Mouse (Mus musculus): Measurements from ENCODE around the gene Gm20388. TPM values are rescaled to one million over a fixed set of nuclear protein-coding genes. Genes with fewer than 3 reads are reported as not detected.

The Gm20388 gene
- polyA plus RNA-seq, 1 experiment from 2014 or later, result 7.4 TPM

DNA sequence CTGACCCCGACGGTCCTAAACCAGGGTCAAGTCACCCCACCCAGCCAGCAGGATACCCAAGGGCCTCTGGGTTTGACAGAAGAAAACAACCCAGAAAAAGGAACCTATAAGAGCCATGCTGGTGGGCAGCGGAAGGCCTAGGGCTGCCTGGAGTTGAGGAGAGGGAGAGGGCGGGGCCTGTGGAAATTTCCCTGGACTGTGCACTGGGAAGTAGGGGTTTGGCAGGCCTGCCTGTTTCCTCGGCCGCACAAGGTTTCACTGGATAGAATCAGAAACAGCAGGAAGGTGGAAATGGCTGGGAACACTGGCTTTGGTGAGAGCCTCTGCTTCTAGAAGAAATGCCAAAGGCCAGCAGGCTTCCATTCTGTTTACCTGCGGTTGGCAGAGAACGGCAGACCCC, 162.2 kb downstream of the Gm20388 start:
- no peak overlapping the region for H3K9ac ChIP-seq
- peaks cover 40% of the 10 kb centered on the region for H3K4me1 ChIP-seq
- ATAC-seq (replicated peaks; ENCODE audit: low FRiP score), result no peak
- H3K4me2 ChIP-seq, result no peak overlapping the region
- H3K36me3 ChIP-seq, result no peaks in the 10 kb centered on the region
- H3K4me3 ChIP-seq (replicated peaks), result no peak overlapping the region
- WGBS, result 64% methylated on average over 8 of the region's 8 CpGs
- no peaks in the 10 kb centered on the region for H3K9me3 ChIP-seq (replicated peaks)
- H3K27me3 ChIP-seq, result 0 out of 2 replicates have a peak, but pooled peaks cover 10% of the 10 kb centered on the region
- peak overlapping the region; percentile 76 for H3K27ac ChIP-seq

DNA sequence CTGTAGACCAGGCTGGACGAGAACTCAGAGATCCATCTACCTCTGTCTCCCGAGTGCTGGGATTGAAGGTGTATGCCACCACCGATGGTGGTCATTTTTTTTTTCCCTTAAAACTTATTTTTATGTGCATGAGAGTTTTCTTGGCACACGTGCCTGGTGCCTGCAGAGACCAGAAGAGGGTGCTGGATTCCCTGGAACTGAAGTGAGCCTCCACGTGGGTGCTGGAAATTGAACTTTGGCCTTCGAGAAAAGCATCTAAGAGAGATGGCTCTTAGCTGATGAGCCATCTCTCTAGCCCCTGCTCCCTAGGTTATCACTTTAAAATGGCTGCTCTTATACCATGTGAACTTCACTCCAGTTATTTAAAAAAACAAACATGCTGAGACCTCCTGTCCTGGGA, 163.9 kb downstream of the Gm20388 start:
- WGBS, result 73% methylated on average over 6 of the region's 6 CpGs

DNA sequence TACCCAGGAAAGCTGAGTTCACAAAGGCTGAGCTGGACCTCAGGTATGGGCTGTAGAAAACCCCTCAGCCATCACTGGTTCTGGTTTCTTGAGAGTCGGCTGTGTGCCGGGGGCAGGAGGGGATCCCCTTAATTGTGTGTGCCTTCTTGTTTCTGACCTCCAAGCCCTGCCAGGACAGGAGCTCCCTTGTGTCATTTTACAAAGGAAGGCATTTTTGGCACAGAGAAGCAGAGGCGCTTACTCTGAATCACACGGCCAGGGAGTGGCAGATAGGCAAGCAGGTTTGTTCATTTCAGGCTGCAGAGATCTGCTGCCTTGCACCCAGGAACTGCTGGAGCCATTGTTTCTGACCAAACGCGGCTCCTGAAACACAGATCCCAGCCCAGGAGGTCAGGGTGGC, 164.7 kb downstream of the Gm20388 start:
- ATAC-seq (replicated peaks; ENCODE audit: low FRiP score), result no peak
- WGBS, result 54% methylated on average over 6 of the region's 6 CpGs
- Histone ChIP-seq H3K27ac (no peak overlapping the region), H3K4me1 (peaks cover 32% of the 10 kb centered on the region), H3K4me2 (no peak overlapping the region), H3K27me3 (0 out of 2 replicates have a peak, but pooled peaks cover 10% of the 10 kb centered on the region), H3K9ac (no peak overlapping the region), H3K9me3 (replicated peaks) (no peaks in the 10 kb centered on the region), H3K4me3 (replicated peaks) (no peak overlapping the region), H3K36me3 (peaks cover 1% of the 10 kb centered on the region; the same call in 1 of the 2 replicates)

More for the DNA sequence above, 163.9 kb downstream of the Gm20388 start:
- Histone ChIP-seq H3K4me2 (no peak overlapping the region), H3K27me3 (0 out of 2 replicates have a peak, but pooled peaks cover 10% of the 10 kb centered on the region), H3K9ac (no peak overlapping the region), H3K9me3 (replicated peaks) (no peaks in the 10 kb centered on the region), H3K4me1 (peaks cover 32% of the 10 kb centered on the region), H3K27ac (no peak overlapping the region), H3K4me3 (replicated peaks) (no peak overlapping the region), H3K36me3 (no peaks in the 10 kb centered on the region)
- ATAC-seq (replicated peaks; ENCODE audit: low FRiP score), result no peak

- Histone ChIP-seq H3K36me3 (peaks cover 29% of the 10 kb centered on the region), H3K9me3 (replicated peaks) (no peaks in the 10 kb centered on the region), H3K4me1 (peaks cover 17% of the 10 kb centered on the region), H3K4me3 (replicated peaks) (no peak overlapping the region), H3K9ac (no peak overlapping the region), H3K4me2 (no peak overlapping the region), H3K27ac (no peak overlapping the region), H3K27me3 (0 out of 2 replicates have a peak, but pooled peaks cover 10% of the 10 kb centered on the region)
- ATAC-seq (replicated peaks; ENCODE audit: low FRiP score), result no peak; the same call in 1 of the 2 replicates
- 14% methylated on average over 10 of the region's 10 CpGs for WGBS
These were observed 167.4 kb downstream of the Gm20388 start for GRCm38 (mm10) chr8:120078080-120078479.

DNA sequence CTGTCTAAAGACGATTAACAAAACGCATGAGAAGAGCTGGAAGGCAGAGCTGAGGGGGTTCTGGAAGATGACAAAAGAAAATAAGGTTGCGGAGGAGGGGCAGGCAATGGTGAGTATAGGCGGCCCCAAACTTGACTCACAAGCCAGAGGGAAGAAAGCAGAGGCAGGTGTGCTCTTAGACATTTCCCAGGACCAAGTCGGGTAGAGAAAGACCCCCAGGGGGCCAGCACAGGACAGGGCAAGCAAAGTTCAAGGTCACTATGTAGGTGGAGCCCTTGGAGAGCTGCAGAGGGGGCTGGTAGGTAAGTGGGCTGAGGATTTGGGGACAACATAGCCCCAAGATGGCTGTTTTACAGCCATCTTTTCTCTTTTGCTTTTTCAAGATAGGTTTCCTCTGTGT, 168.7 kb downstream of the Gm20388 start:
- 59% methylated on average over 5 of the region's 5 CpGs for WGBS
- ATAC-seq (replicated peaks; ENCODE audit: low FRiP score), result no peak

DNA sequence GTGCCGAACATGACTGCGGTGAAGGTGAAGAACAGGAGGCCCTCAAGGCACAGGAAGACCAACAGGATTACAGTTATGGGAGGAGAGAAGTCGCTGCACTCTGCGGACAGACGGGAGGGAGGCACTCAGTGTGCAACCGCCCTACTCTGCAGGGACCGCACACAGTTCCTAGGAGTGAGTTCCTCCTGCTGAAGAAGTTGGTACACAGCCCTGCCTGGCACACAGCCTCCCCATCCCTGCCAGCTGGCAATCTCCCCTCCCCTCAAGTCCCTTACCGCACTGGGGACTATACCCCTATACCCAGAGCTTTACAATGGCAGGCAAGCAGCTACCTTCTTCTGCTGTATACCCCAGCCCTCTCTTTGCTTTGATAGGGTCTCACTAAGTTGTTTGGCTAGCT, 172.6 kb downstream of the Gm20388 start:
- peaks cover 75% of the 10 kb centered on the region for H3K36me3 ChIP-seq
- WGBS, result 91% methylated on average over 8 of the region's 8 CpGs
- no peak for ATAC-seq (replicated peaks; ENCODE audit: low FRiP score)

More for the DNA sequence above, 168.7 kb downstream of the Gm20388 start:
- Histone ChIP-seq H3K4me2 (no peak overlapping the region), H3K27ac (no peak overlapping the region), H3K9ac (no peak overlapping the region), H3K4me3 (replicated peaks) (no peak overlapping the region), H3K27me3 (0 out of 2 replicates have a peak, but pooled peaks cover 7% of the 10 kb centered on the region), H3K9me3 (replicated peaks) (no peaks in the 10 kb centered on the region), H3K4me1 (peaks cover 12% of the 10 kb centered on the region; the same call in 1 of the 2 replicates), H3K36me3 (peaks cover 38% of the 10 kb centered on the region)

GRCm38 (mm10) chr8:120084783-120085182, 174.1 kb downstream of the Gm20388 start:
- no peaks in the 10 kb centered on the region for H3K27me3 ChIP-seq
- 89% methylated on average over 8 of the region's 8 CpGs for WGBS
- no peaks in the 10 kb centered on the region for H3K9me3 ChIP-seq (replicated peaks)
- H3K36me3 ChIP-seq, result peaks cover 82% of the 10 kb centered on the region
- ATAC-seq (replicated peaks; ENCODE audit: low FRiP score), result no peak
- H3K27ac ChIP-seq, result no peak overlapping the region
- H3K4me3 ChIP-seq (replicated peaks), result no peak overlapping the region
- no peaks in the 10 kb centered on the region for H3K4me1 ChIP-seq
- H3K4me2 ChIP-seq, result no peak overlapping the region
- no peak overlapping the region for H3K9ac ChIP-seq

More for the DNA sequence above, 172.6 kb downstream of the Gm20388 start:
- Histone ChIP-seq H3K27me3 (no peaks in the 10 kb centered on the region), H3K9me3 (replicated peaks) (no peaks in the 10 kb centered on the region), H3K4me2 (no peak overlapping the region), H3K4me1 (no peaks in the 10 kb centered on the region), H3K27ac (no peak overlapping the region), H3K4me3 (replicated peaks) (no peak overlapping the region), H3K9ac (no peak overlapping the region)

DNA sequence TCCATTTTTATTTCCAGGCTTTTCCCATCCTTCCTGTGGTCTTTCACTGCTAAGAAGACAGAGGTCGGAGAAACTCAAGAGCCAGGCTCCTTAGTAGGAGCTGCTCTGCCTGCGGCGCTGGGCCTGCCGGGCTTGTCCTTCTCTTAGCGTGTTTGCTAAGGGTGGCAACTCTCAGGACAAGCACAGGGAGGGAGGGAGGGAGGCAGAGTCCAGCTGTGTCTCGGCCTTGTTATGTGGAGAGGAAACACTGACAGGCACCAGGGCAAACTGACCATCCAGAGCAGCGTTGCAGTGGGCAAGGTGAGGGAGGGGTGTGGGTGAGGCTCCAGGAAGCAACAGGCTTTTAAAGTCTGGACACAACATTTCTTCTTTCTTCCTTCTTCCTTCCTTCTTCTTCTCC, 178.9 kb downstream of the Gm20388 start:
- ATAC-seq (replicated peaks; ENCODE audit: low FRiP score), result no peak
- Histone ChIP-seq H3K4me1 (no peaks in the 10 kb centered on the region), H3K27ac (no peak overlapping the region), H3K36me3 (peaks cover 79% of the 10 kb centered on the region), H3K27me3 (no peaks in the 10 kb centered on the region), H3K4me3 (replicated peaks) (no peak overlapping the region), H3K9ac (no peak overlapping the region), H3K9me3 (replicated peaks) (no peaks in the 10 kb centered on the region), H3K4me2 (no peak overlapping the region)
- 75% methylated on average over 7 of the region's 7 CpGs for WGBS

DNA sequence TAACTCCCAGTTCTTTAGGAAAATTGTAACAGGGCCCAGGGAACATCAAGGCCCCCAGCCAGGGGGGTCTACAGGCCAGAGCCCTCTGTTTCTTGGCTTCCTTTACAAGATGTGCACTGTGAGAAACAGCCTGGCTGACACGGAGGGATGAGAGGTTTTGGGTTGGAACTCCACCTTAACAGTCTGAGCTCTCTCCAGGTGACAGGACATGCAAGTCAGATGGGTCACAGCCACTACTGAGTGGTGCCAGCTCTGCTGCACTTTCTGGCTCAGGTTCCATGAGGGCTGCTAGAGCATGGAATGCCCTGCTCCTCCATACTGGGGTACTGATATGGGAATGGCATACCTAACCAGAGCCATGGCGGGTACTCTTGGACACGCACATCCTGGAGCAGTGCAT, 180.4 kb downstream of the Gm20388 start:
- H3K27me3 ChIP-seq, result no peaks in the 10 kb centered on the region
- no peak overlapping the region for H3K27ac ChIP-seq
- H3K36me3 ChIP-seq, result peaks cover 64% of the 10 kb centered on the region
- H3K9ac ChIP-seq, result no peak overlapping the region
- H3K4me1 ChIP-seq, result no peaks in the 10 kb centered on the region
- 94% methylated on average over 3 of the region's 3 CpGs for WGBS
- no peak for ATAC-seq (replicated peaks; ENCODE audit: low FRiP score)
- H3K9me3 ChIP-seq (replicated peaks), result no peaks in the 10 kb centered on the region
- H3K4me2 ChIP-seq, result no peak overlapping the region
- H3K4me3 ChIP-seq (replicated peaks), result no peak overlapping the region

DNA sequence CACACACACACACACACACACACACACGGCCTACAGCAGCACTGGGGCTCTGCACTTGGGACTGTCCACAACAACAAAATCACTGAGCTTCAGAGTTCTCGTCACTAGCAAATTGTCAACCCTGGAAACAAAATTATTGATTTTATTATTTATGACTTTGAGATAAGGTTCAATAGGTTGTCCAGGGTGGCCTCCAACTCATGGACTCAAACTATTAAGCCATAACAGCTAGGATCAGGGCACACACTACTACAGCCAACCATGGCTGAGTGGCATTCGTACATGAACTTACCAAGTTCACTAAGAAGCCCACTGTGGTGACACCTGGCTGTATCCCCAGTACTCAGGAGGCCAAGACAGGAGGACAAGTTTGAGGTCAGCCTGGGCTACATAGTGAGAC, 182.5 kb downstream of the Gm20388 start:
- Histone ChIP-seq H3K4me2 (no peak overlapping the region), H3K27ac (no peak overlapping the region), H3K27me3 (no peaks in the 10 kb centered on the region), H3K9me3 (replicated peaks) (no peaks in the 10 kb centered on the region), H3K9ac (no peak overlapping the region), H3K4me3 (replicated peaks) (no peak overlapping the region), H3K4me1 (0 out of 2 replicates have a peak, but pooled peaks cover 3% of the 10 kb centered on the region), H3K36me3 (peaks cover 44% of the 10 kb centered on the region)
- ATAC-seq (replicated peaks; ENCODE audit: low FRiP score), result no peak
- WGBS, result 95% methylated on average over 3 of the region's 3 CpGs

DNA sequence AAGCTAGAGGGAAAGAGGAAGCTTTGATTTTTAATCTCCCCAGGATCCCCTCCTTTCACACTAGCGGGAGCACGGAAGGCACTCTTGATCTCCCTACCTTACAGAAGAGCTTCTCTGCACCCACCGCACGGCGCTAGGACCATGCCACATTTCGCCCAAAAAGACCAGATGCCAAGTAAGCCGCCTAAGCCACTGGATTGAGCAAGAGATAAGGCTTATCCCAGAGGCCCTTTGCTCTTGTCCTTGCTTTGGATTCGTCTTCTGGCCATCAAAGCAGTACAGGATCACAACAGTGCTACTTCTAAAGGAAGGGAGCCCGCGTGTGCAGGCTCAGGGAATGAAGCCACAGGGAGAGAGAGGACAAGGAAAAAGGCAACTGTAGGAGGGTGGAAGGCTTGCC, 184.2 kb downstream of the Gm20388 start:
- Histone ChIP-seq H3K9me3 (replicated peaks) (no peaks in the 10 kb centered on the region), H3K27ac (no peak overlapping the region), H3K9ac (no peak overlapping the region), H3K4me2 (no peak overlapping the region), H3K4me3 (replicated peaks) (no peak overlapping the region), H3K36me3 (peaks cover 37% of the 10 kb centered on the region), H3K27me3 (no peaks in the 10 kb centered on the region), H3K4me1 (peaks cover 8% of the 10 kb centered on the region)
- no peak for ATAC-seq (replicated peaks; ENCODE audit: low FRiP score)
- 91% methylated on average over 10 of the region's 10 CpGs for WGBS

DNA sequence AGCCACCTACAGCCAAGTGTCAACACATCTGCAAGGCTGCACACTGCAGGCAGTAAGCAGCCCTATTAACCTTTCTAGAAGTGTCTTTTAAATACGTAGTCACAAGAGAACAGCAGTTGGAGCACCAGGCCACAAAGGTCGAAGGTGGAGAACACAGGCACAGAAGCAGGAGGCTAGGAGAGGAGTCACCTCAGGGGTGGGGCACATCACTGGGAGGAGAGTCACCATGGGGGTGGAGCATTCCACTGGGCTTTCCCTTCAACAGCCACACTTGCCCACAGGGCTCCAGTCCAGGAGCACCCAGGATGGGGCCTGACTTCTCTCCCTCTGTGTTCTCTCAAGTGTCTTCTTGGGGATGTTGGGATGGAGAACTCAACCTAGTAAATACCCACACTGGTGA, 185.8 kb downstream of the Gm20388 start:
- Histone ChIP-seq H3K9me3 (replicated peaks) (no peaks in the 10 kb centered on the region), H3K4me3 (replicated peaks) (no peak overlapping the region), H3K36me3 (peaks cover 22% of the 10 kb centered on the region), H3K4me2 (no peak overlapping the region), H3K9ac (no peak overlapping the region), H3K4me1 (peaks cover 16% of the 10 kb centered on the region), H3K27ac (no peak overlapping the region), H3K27me3 (no peaks in the 10 kb centered on the region)
- no peak for ATAC-seq (replicated peaks; ENCODE audit: low FRiP score)
- WGBS, result 66% methylated on average over 2 of the region's 2 CpGs
